In the genomic region with DNA sequence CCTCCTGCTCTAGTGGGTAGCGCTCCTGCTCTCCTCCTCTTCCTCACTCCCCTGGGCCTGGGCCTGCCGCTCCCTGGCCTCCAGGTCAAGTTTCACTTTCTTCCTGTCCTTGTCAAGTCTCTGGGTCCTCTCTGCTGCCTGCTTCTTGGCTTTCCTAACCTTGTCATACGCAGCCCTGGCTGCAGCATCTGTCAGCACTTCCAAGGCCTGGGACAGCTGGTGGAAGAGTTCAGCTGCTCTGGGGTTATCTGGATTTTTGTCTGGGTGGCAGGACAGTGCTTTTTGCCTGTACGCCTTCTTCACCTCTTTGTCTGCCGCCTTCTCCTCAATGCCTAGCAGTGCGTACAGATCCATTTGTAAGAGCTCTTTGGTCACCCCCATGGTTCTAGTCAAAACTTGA, we compare ENCODE assay signal across 29 mouse cellular contexts. TPM values are rescaled to one million over a fixed set of nuclear protein-coding genes. Genes with fewer than 3 reads are reported as not detected.
DNase-seq lines count a peak whose midpoint lies in the region; ATAC-seq and TF ChIP-seq lines count a peak whose summit lies in the region.
"Had no signal": no experiment of that assay in that cellular context is flagged by ENCODE, and none has a peak within 500 bp of the region (broad histone marks: within the 10 kb centered on the region; RNA-seq: fewer than 3 reads in every experiment).

No protein-coding gene starts in this region.

- no peak overlapping the region for H3K9ac ChIP-seq in heart, embryonic 14.5 days (ENCODE audit: low read length)
- no peak overlapping the region for H3K9ac ChIP-seq in MEL (ENCODE audit: control insufficient read depth, low read depth, low read length, poor library complexity, severe bottlenecking)
- H3K9ac ChIP-seq: forebrain, postnatal 0 days; hindbrain, embryonic 15.5 days; liver, embryonic 14.5 days; lung, embryonic 15.5 days; midbrain, embryonic 13.5 days had no signal

- no peak for ATAC-seq in heart, embryonic 14.5 days (ENCODE audit: insufficient number of reproducible peaks, insufficient read depth, low FRiP score, low read depth)
- no peak for ATAC-seq in activated CD4-positive, CD25-positive, alpha-beta regulatory T cell, adult 4 months
- ATAC-seq: forebrain, postnatal 0 days; midbrain, embryonic 13.5 days had no signal

- no peaks in the 10 kb centered on the region for H3K36me3 ChIP-seq in heart, embryonic 14.5 days (ENCODE audit: control insufficient read depth, insufficient read depth, low read length)
- no peaks in the 10 kb centered on the region for H3K36me3 ChIP-seq in MEL (ENCODE audit: control insufficient read depth in 1 of 2, insufficient read depth in 2 of 2, low read length in 2 of 2)
- H3K36me3 ChIP-seq: forebrain, embryonic 10.5 days; G1E; hindbrain, embryonic 15.5 days; lung, embryonic 15.5 days; midbrain, embryonic 13.5 days had no signal

- peak overlapping the region; percentile 59 for H3K4me3 ChIP-seq in gastrocnemius, adult 2 months
- H3K4me3 ChIP-seq in heart, embryonic 14.5 days (ENCODE audit: control insufficient read depth in 1 of 2, insufficient read depth in 1 of 2, low read depth in 1 of 2, low read length in 2 of 2): peak overlapping the region in 1 of 2 experiments; percentile 2; a peak in 1 of 4 replicates
- no peak overlapping the region for H3K4me3 ChIP-seq in MEL (ENCODE audit: control insufficient read depth in 1 of 2, insufficient read depth in 1 of 2, low read depth in 2 of 2, low read length in 2 of 2)
- H3K4me3 ChIP-seq: forebrain, embryonic 10.5 days; hindbrain, embryonic 15.5 days; left cerebral cortex, adult 2 months; lung, embryonic 15.5 days; megakaryocyte, embryonic 14.5 days; midbrain, embryonic 13.5 days had no signal

- WGBS in heart, embryonic 14.5 days: 38% methylated on average over 6 of the region's 6 CpGs

- DNase-seq in gastrocnemius, adult 2 months: peak; percentile 37
- no peak for DNase-seq in gastrocnemius, postnatal 10 days
- no peak for DNase-seq in heart, adult 9 months (ENCODE audit: low spot score in 2 of 2)
- DNase-seq in MEL (ENCODE audit: low read depth, low spot score): peak; percentile 10
- peak; percentile 30 for DNase-seq in gastrocnemius, postnatal 25 days
- DNase-seq in urinary bladder, postnatal 10 days (ENCODE audit: low spot score): no peak
- DNase-seq: adrenal gland, postnatal 10 days; B cell, adult 2 months; cerebellum, adult 2 months; cerebellum, postnatal 25 days; embryo, embryonic 11 days; forebrain, postnatal 0 days; kidney, adult 2 months; lung, postnatal 36 days; right cerebral cortex, postnatal 14 days; spleen, adult 18-20 months; thymus, postnatal 25 days had no signal

- TF ChIP-seq EP300 in MEL (IDR thresholded peaks at IDR 0.05; ENCODE audit: low read depth in 1 of 2, low read length in 2 of 2): no peak

- intact Hi-C loops in gastrocnemius, adult 2 months (cut with DNase I): no loop called here

- peak overlapping the region; percentile 28; the same call in 1 of the 2 replicates for H3K27ac ChIP-seq in gastrocnemius, adult 2 months
- H3K27ac ChIP-seq in heart, embryonic 14.5 days (replicated peaks in 1 of 2; ENCODE audit: control insufficient read depth in 1 of 2, insufficient read depth in 1 of 2, low read depth in 2 of 2, low read length in 2 of 2): no peak overlapping the region
- H3K27ac ChIP-seq in MEL (ENCODE audit: control insufficient read depth, low read depth, low read length): no peak overlapping the region
- H3K27ac ChIP-seq: forebrain, embryonic 10.5 days; hindbrain, embryonic 15.5 days; kidney, postnatal 0 days; left cerebral cortex, adult 2 months; liver, embryonic 14.5 days; lung, embryonic 15.5 days; midbrain, embryonic 13.5 days had no signal

- H3K27me3 ChIP-seq in heart, embryonic 14.5 days (ENCODE audit: control insufficient read depth, insufficient read depth, low read length): no peaks in the 10 kb centered on the region
- peaks cover 2 to 5% of the 10 kb centered on the region in 2 experiments for H3K27me3 ChIP-seq in MEL (ENCODE audit: control insufficient read depth in 1 of 2, insufficient read depth in 2 of 2, low read length in 2 of 2)
- H3K27me3 ChIP-seq: CH12.LX; hindbrain, embryonic 15.5 days; lung, embryonic 15.5 days; midbrain, embryonic 13.5 days had no signal

- peak overlapping the region; percentile 53 for H3K4me2 ChIP-seq in heart, embryonic 14.5 days (ENCODE audit: low read length)
- H3K4me2 ChIP-seq: hindbrain, embryonic 15.5 days; lung, embryonic 15.5 days; midbrain, embryonic 13.5 days had no signal

- H3K79me2 ChIP-seq in MEL (ENCODE audit: control insufficient read depth, insufficient read depth, low read length, poor library complexity): no peaks in the 10 kb centered on the region

- H3K9me3 ChIP-seq in heart, embryonic 14.5 days (ENCODE audit: control insufficient read depth, low read length): no peaks in the 10 kb centered on the region
- H3K9me3 ChIP-seq in MEL (replicated peaks; ENCODE audit: insufficient read depth, low read length): no peaks in the 10 kb centered on the region
- H3K9me3 ChIP-seq: forebrain, embryonic 10.5 days; G1E; hindbrain, embryonic 15.5 days; lung, embryonic 15.5 days; megakaryocyte, embryonic 14.5 days; midbrain, embryonic 13.5 days had no signal

- TF ChIP-seq POLR2A in MEL (IDR thresholded peaks at IDR 0.05; ENCODE audit: control insufficient read depth in 1 of 2, insufficient read depth in 1 of 2, low read depth in 1 of 2, low read length in 2 of 2, poor library complexity in 1 of 2): no peak

- no peak for TF ChIP-seq CTCF in gastrocnemius, adult 2 months (IDR thresholded peaks at IDR 0.05)
- no peak for TF ChIP-seq CTCF in MEL (IDR thresholded peaks at IDR 0.05 in 2 of 3, conservative IDR thresholded peaks at IDR 0.05 in 1 of 3; ENCODE audit: control insufficient read depth in 1 of 3, insufficient read depth in 1 of 3, low read depth in 2 of 3, low read length in 3 of 3, poor library complexity in 1 of 3, severe bottlenecking in 1 of 3)

- H3K4me1 ChIP-seq in heart, embryonic 14.5 days (ENCODE audit: control insufficient read depth in 2 of 2, insufficient read depth in 2 of 2, low read length in 2 of 2): peaks cover 4 to 5% of the 10 kb centered on the region in 2 experiments; a peak in 2 of 4 replicates
- no peaks in the 10 kb centered on the region for H3K4me1 ChIP-seq in MEL (ENCODE audit: control insufficient read depth in 1 of 2, insufficient read depth in 2 of 2, low read length in 2 of 2)
- H3K4me1 ChIP-seq: forebrain, embryonic 10.5 days; hindbrain, embryonic 15.5 days; lung, embryonic 15.5 days; megakaryocyte, embryonic 14.5 days; midbrain, embryonic 13.5 days had no signal

- TF ChIP-seq RAD21 in MEL (IDR thresholded peaks at IDR 0.05; ENCODE audit: low read depth, low read length): no peak

TF ChIP-seq in MEL, 35 proteins besides CTCF, POLR2A, EP300 and RAD21:
- no peak for TF ChIP-seq SMC3 (IDR thresholded peaks at IDR 0.05; ENCODE audit: low read depth, low read length)
- TF ChIP-seq POLR2AphosphoS5 (IDR thresholded peaks at IDR 0.05; ENCODE audit: borderline replicate concordance, low read depth, low read length): no peak
- TF ChIP-seq SIN3A (IDR thresholded peaks at IDR 0.05; ENCODE audit: low read length): no peak
- no peak for TF ChIP-seq CHD2 (IDR thresholded peaks at IDR 0.05; ENCODE audit: low read length)
- TF ChIP-seq USF2 (IDR thresholded peaks at IDR 0.05; ENCODE audit: borderline replicate concordance in 1 of 2, insufficient read depth in 1 of 2, low read depth in 1 of 2, low read length in 2 of 2): no peak
- no peak for TF ChIP-seq ETS1 (IDR thresholded peaks at IDR 0.05; ENCODE audit: low read depth, low read length)
- TF ChIP-seq BHLHE40 (IDR thresholded peaks at IDR 0.05; ENCODE audit: borderline replicate concordance, low read depth, low read length): no peak
- TF ChIP-seq MAZ (IDR thresholded peaks at IDR 0.05; ENCODE audit: low read depth, low read length): no peak
- no peak for TF ChIP-seq MEF2A (IDR thresholded peaks at IDR 0.05; ENCODE audit: extremely low read depth, insufficient replicate concordance, low read depth, low read length, poor library complexity, severe bottlenecking)
- no peak for TF ChIP-seq E2F4 (IDR thresholded peaks at IDR 0.05; ENCODE audit: borderline replicate concordance, low read depth, low read length)
- TF ChIP-seq HCFC1 (IDR thresholded peaks at IDR 0.05; ENCODE audit: low read depth, low read length): no peak
- no peak for TF ChIP-seq POLR2AphosphoS2 (IDR thresholded peaks at IDR 0.05; ENCODE audit: low read length)
- no peak for TF ChIP-seq NRF1 (IDR thresholded peaks at IDR 0.05; ENCODE audit: insufficient read depth, low read depth, low read length, poor library complexity, severe bottlenecking)
- TF ChIP-seq UBTF (IDR thresholded peaks at IDR 0.05; ENCODE audit: borderline replicate concordance, insufficient read depth, low read depth, low read length): no peak
- no peak for TF ChIP-seq KAT2A (conservative IDR thresholded peaks at IDR 0.05; ENCODE audit: low read depth, low read length)
- TF ChIP-seq ZNF384 (IDR thresholded peaks at IDR 0.05; ENCODE audit: low read depth, low read length): no peak
- no peak for TF ChIP-seq MYC (IDR thresholded peaks at IDR 0.05; ENCODE audit: low read depth, low read length)

RNA-seq across cellular contexts. Expression of gene 2300009A05Rik, which starts 44.6 kb away (rescaled TPM):
- 10 to 100 TPM; 23.6 to 31.9 TPM for total RNA-seq in gastrocnemius, adult 2 months (2021)
- total RNA-seq in gastrocnemius, postnatal 10 days (2021): 10 to 100 TPM; 29.1 to 31.9 TPM
- 80.7 and 80.9 TPM in 2 replicates for polyA plus RNA-seq in heart, embryonic 14.5 days (2014; fragmentation: Nextera tagmentation; extraction: Ambion mirVana)
- 24.0 and 25.5 TPM in 2 replicates for total RNA-seq in MEL (2012; rRNA removed)
- polyA plus RNA-seq in MEL (2012; ENCODE audit: insufficient read depth in 1 of 2, insufficient read length in 2 of 2, low read depth in 1 of 2, low replicate concordance in 2 of 2, missing spikeins in 1 of 2): 10 to 100 TPM in 1 of 2 experiments, not detected in 1; 30.6 TPM
- 10 to 100 TPM; 30.0 to 33.7 TPM for total RNA-seq in gastrocnemius, postnatal 25 days (2021)
- 10 to 100 TPM in 1 of 2 experiments, 1 to 10 TPM in 1; 8.3 to 13.5 TPM for polyA plus RNA-seq in activated CD4-positive, CD25-positive, alpha-beta regulatory T cell, adult 4 months (2017; shearing (Covaris generic))

Comparison
In these comparisons a context has a peak if more than half of its experiments do, and no peak if none do; other contexts are left out.
1. DNase-seq: peak in gastrocnemius, adult 2 months (single experiment), MEL (single experiment) and gastrocnemius, postnatal 25 days (single experiment); none in gastrocnemius, postnatal 10 days (single experiment), heart, adult 9 months (0 of 2) and urinary bladder, postnatal 10 days (single experiment).